Mouse (Mus musculus): Measurements from ENCODE around the gene Plekha3. TPM values are rescaled to one million over a fixed set of nuclear protein-coding genes. Genes with fewer than 3 reads are reported as not detected.

Plekha3 gene
- total RNA-seq, 2 experiments from 2014 or later: 36.4 to 38.9 TPM

Other genes starting within 250 kb of the Plekha3 start
- 10 to 100 TPM; 13.7 to 14.6 TPM for gene Prkra, start 27.3 kb upstream of the Plekha3 start, total RNA-seq (2021)
- gene Pjvk, start 26.8 kb upstream of the Plekha3 start, total RNA-seq (2021): under 1 TPM in 1 of 2 experiments, not detected in 1; 0.35 TPM
- gene Fkbp7, start 2.2 kb upstream of the Plekha3 start, total RNA-seq (2021): 1 to 10 TPM; 3.6 to 6.1 TPM